Mouse (Mus musculus) gastrocnemius, adult 2 months (tissue): ENCODE data around the gene Senp1. TPM values are rescaled to one million over a fixed set of nuclear protein-coding genes. Genes with fewer than 3 reads are reported as not detected.

Experiments used
- DNase-seq: peaks from one replicate; pipeline ENCODE4 v3.0.0; 2022
- H3K27ac ChIP-seq: fragments of 200-600 bp; 2 replicates; pipeline ENCODE4 v1.8.1; 2022; ENCODE audit warnings: mild to moderate bottlenecking
- H3K4me3 ChIP-seq: fragments of 200-600 bp; 2 replicates; pipeline ENCODE4 v1.8.1; 2022; ENCODE audit warnings: mild to moderate bottlenecking, moderate library complexity
- CTCF ChIP-seq: fragments of 200-600 bp; IDR thresholded peaks from 2 replicates; pipeline ENCODE4 v1.8.1; 2022; ENCODE audit warnings: antibody characterized with exemption, mild to moderate bottlenecking, moderate library complexity
- intact Hi-C: fragments of 180-260 bp; cut with DNase I; formaldehyde crosslinking; loops from one replicate; pipeline ENCODE4 v1.15.1; 2025
- total RNA-seq, 2 experiments: library from RNA; stranded (reverse); gene quantifications; 2 replicates each; pipeline ENCODE4 v1.2.3; 2021

Gene Senp1
- total RNA-seq, 2 experiments from 2014 or later, result 7.4 to 8.5 TPM

- TF ChIP-seq CTCF, result no peak
- no peak for DNase-seq
- Histone ChIP-seq H3K4me3 (peak overlapping the region; percentile 66), H3K27ac (peak overlapping the region; percentile 10; the same call in 1 of the 2 replicates)
- intact Hi-C loops, result no loop called here
These were observed 91.2 kb downstream of the Senp1 start for GRCm38 (mm10) chr15:98002113-98002990.

GRCm38 (mm10) chr15:98001321-98002112, 92.0 kb downstream of the Senp1 start:
- intact Hi-C loops, result no loop called here
- TF ChIP-seq CTCF, result peak; percentile 8; the same call in 1 of the 2 replicates
- DNase-seq, result peak; percentile 54
- Histone ChIP-seq H3K4me3 (peak overlapping the region; percentile 66), H3K27ac (peak overlapping the region; percentile 10; the same call in 1 of the 2 replicates)

- Histone ChIP-seq H3K27ac (no peak overlapping the region), H3K4me3 (no peak overlapping the region)
- no peak for DNase-seq
- no peak for TF ChIP-seq CTCF
- intact Hi-C loops, result no loop called here
These were observed 93.6 kb downstream of the Senp1 start for GRCm38 (mm10) chr15:97999991-98000390.

- no peak overlapping the region for H3K27ac ChIP-seq
- intact Hi-C loops, result no loop called here
- no peak overlapping the region for H3K4me3 ChIP-seq
- TF ChIP-seq CTCF, result no peak
- DNase-seq, result no peak
These were observed 94.0 kb downstream of the Senp1 start for GRCm38 (mm10) chr15:97999546-97999945.

- no peak for DNase-seq
- H3K27ac ChIP-seq, result no peak overlapping the region
- no peak for TF ChIP-seq CTCF
- intact Hi-C loops, result no loop called here
- H3K4me3 ChIP-seq, result no peak overlapping the region
These were observed 96.8 kb downstream of the Senp1 start for GRCm38 (mm10) chr15:97996716-97997256.

- peak overlapping the region; percentile 28; the same call in 1 of the 2 replicates for H3K27ac ChIP-seq
- no peak for TF ChIP-seq CTCF
- peak overlapping the region; percentile 50 for H3K4me3 ChIP-seq
- intact Hi-C loops, result no loop called here
- peak; percentile 78 for DNase-seq
These were observed 100.7 kb downstream of the Senp1 start for GRCm38 (mm10) chr15:97992712-97993286.

GRCm38 (mm10) chr15:97992027-97992711, 101.4 kb downstream of the Senp1 start:
- 0 out of 2 replicates have a peak, but pooled peaks have one; percentile 6 for TF ChIP-seq CTCF
- DNase-seq, result no peak
- intact Hi-C loops, result no loop called here

GRCm38 (mm10) chr15:97991285-97991895, 102.2 kb downstream of the Senp1 start:
- no peak overlapping the region for H3K4me3 ChIP-seq
- no peak for TF ChIP-seq CTCF
- no peak for DNase-seq
- intact Hi-C loops, result no loop called here
- no peak overlapping the region for H3K27ac ChIP-seq

More at GRCm38 (mm10) chr15:97992027-97992711, 101.4 kb downstream of the Senp1 start:
- Histone ChIP-seq H3K4me3 (peak overlapping the region; percentile 50), H3K27ac (peak overlapping the region; percentile 28; the same call in 1 of the 2 replicates)

GRCm38 (mm10) chr15:97990721-97991120, 102.8 kb downstream of the Senp1 start:
- intact Hi-C loops, result no loop called here
- no peak for DNase-seq
- TF ChIP-seq CTCF, result no peak
- no peak overlapping the region for H3K27ac ChIP-seq
- H3K4me3 ChIP-seq, result no peak overlapping the region

- Histone ChIP-seq H3K4me3 (no peak overlapping the region), H3K27ac (no peak overlapping the region)
- DNase-seq, result no peak
- intact Hi-C loops, result no loop called here
- TF ChIP-seq CTCF, result no peak
These were observed 103.4 kb downstream of the Senp1 start for GRCm38 (mm10) chr15:97990124-97990523.

GRCm38 (mm10) chr15:97989544-97989943, 104.0 kb downstream of the Senp1 start:
- no peak for TF ChIP-seq CTCF
- no peak overlapping the region for H3K4me3 ChIP-seq
- no peak overlapping the region for H3K27ac ChIP-seq
- intact Hi-C loops, result no loop called here
- no peak for DNase-seq

Other genes starting within 250 kb of the Senp1 start
- 10 to 100 TPM; 10.2 to 11.6 TPM for gene Hdac7, start 249.2 kb downstream of the Senp1 start, total RNA-seq
- under 1 TPM in 1 of 2 experiments, not detected in 1; 0.14 TPM for gene Vdr, start 183.1 kb downstream of the Senp1 start, total RNA-seq
- gene Tmem106c, start 129.5 kb downstream of the Senp1 start, total RNA-seq, result 1 to 10 TPM; 4.9 to 7.3 TPM
- gene Col2a1, start 89.0 kb downstream of the Senp1 start, total RNA-seq, result 1 to 10 TPM; 1.1 to 1.5 TPM
- gene Pfkm, start 1.2 kb downstream of the Senp1 start, total RNA-seq, result 1,000 to 10,000 TPM; 2,669 to 2,908 TPM
- gene Asb8, start 71.9 kb upstream of the Senp1 start, total RNA-seq, result 100 to 1,000 TPM in 1 of 2 experiments, 10 to 100 TPM in 1; 97.8 to 124 TPM
- not detected for gene Ccdc184, start 73.4 kb upstream of the Senp1 start, total RNA-seq
- not detected for gene Olfr288, start 101.8 kb upstream of the Senp1 start, total RNA-seq
- gene Gm44579, start 127.2 kb upstream of the Senp1 start, total RNA-seq, result not detected
- gene Olfr287, start 127.3 kb upstream of the Senp1 start, total RNA-seq, result not detected
- gene Olfr286, start 140.7 kb upstream of the Senp1 start, total RNA-seq, result not detected
- gene H1fnt, start 163.5 kb upstream of the Senp1 start, total RNA-seq, result not detected
- 10 to 100 TPM in 1 of 2 experiments, 1 to 10 TPM in 1; 10.0 to 11.8 TPM for gene Zfp641, start 202.4 kb upstream of the Senp1 start, total RNA-seq
- gene Olfr285, start 223.6 kb upstream of the Senp1 start, total RNA-seq, result not detected
- not detected for gene Olfr284, start 247.2 kb upstream of the Senp1 start, total RNA-seq